Comparison of ENCODE assay signal across 16 mouse cellular contexts in genomic region chr15:85182063-85182462, GRCm38 (mm10). TPM values are rescaled to one million over a fixed set of nuclear protein-coding genes. Genes with fewer than 3 reads are reported as not detected.
"Had no signal": no experiment of that assay in that cellular context is flagged by ENCODE, and none has a peak within 500 bp of the region (broad histone marks: within the 10 kb centered on the region; RNA-seq: fewer than 3 reads in every experiment).

No protein-coding gene starts in this region.

- DNase-seq: gastrocnemius, adult 2 months; gastrocnemius, postnatal 10 days; gastrocnemius, postnatal 25 days; heart, postnatal 14 days; heart, postnatal 4 days; kidney, adult 18-20 months; kidney, adult 8-10 months; kidney, postnatal 25 days; kidney, postnatal 4 days; liver; liver, embryonic 13.5 days had no signal

RNA-seq across cellular contexts. Expression of gene Ribc2, which starts 50.2 kb away (rescaled TPM):
- total RNA-seq: gastrocnemius, adult 2 months; gastrocnemius, postnatal 10 days; gastrocnemius, postnatal 25 days; gastrocnemius, postnatal 4 days; granulocyte monocyte progenitor cell, adult 5-6 weeks; heart, adult 8-10 months; heart, postnatal 14 days; heart, postnatal 4 days; left cerebral cortex, postnatal 36 days had no signal

RNA-seq across cellular contexts. Expression of gene Smc1b, which starts 50.3 kb away (rescaled TPM):
- total RNA-seq: gastrocnemius, adult 2 months; gastrocnemius, postnatal 25 days; granulocyte monocyte progenitor cell, adult 5-6 weeks; heart, adult 8-10 months; left cerebral cortex, adult 2 months; left cerebral cortex, postnatal 36 days had no signal
